Mouse (Mus musculus) embryonic facial prominence, embryonic 14.5 days (tissue): ENCODE results near the gene Zscan2. TPM values are rescaled to one million over a fixed set of nuclear protein-coding genes. Genes with fewer than 3 reads are reported as not detected.
"Not testable (repeated sequence)": the region's sequence is repeated elsewhere in the genome, so short reads cannot be mapped to it uniquely, and the experiment has no call there.

Experiments
- ATAC-seq: fragments of 200-750 bp; cut with Nextera tagmentation; 2 replicates; pipeline ENCODE4 v1.8.0; 2017; ENCODE audit warnings: low read depth, moderate number of reproducible peaks, moderate TSS enrichment
- DNase-seq: peaks from one replicate; pipeline ENCODE4 v3.0.0-alpha.2; 2015; ENCODE audit warnings: low spot score
- H3K27ac ChIP-seq: fragments of 300-500 bp; sonication (generic); replicated peaks from 2 replicates; pipeline ENCODE4 v1.5.1; 2014; ENCODE audit warnings: low read depth, mild to moderate bottlenecking, low read length, moderate library complexity
- H3K27me3 ChIP-seq: fragments of 300-500 bp; sonication (generic); replicated peaks from 2 replicates; pipeline ENCODE4 v1.6.1; 2014; ENCODE audit warnings: low read length; ENCODE audit not compliant: control insufficient read depth, insufficient read depth
- H3K36me3 ChIP-seq: fragments of 300-500 bp; sonication (generic); 2 replicates; pipeline ENCODE4 v1.6.1; 2014; ENCODE audit warnings: low read length, mixed read lengths; ENCODE audit not compliant: control insufficient read depth, insufficient read depth
- H3K4me1 ChIP-seq: fragments of 300-500 bp; sonication (generic); 2 replicates; pipeline ENCODE4 v1.6.1; 2014; ENCODE audit warnings: antibody characterized with exemption, low read length; ENCODE audit not compliant: control insufficient read depth, insufficient read depth
- H3K4me2 ChIP-seq: fragments of 300-500 bp; sonication (generic); 2 replicates; pipeline ENCODE4 v1.6.1; 2014; ENCODE audit warnings: low read depth, mild to moderate bottlenecking, low read length, moderate library complexity, mixed read lengths
- H3K4me3 ChIP-seq: fragments of 300-500 bp; sonication (generic); 2 replicates; pipeline ENCODE4 v1.5.1; 2014; ENCODE audit warnings: low read depth, mild to moderate bottlenecking, low read length
- H3K9ac ChIP-seq: fragments of 300-500 bp; sonication (generic); 2 replicates; pipeline ENCODE4 v1.6.1; 2014; ENCODE audit warnings: low read depth, mild to moderate bottlenecking, low read length, moderate library complexity, mixed read lengths
- H3K9me3 ChIP-seq: fragments of 300-500 bp; sonication (generic); 2 replicates; pipeline ENCODE4 v1.6.1; 2016; ENCODE audit warnings: low read length; ENCODE audit not compliant: control insufficient read depth
- WGBS: fragments of 180-500 bp; shearing (Covaris S2); extraction: QIAGEN DNeasy Blood & Tissue Kit; methylation state at CpG from one replicate; pipeline ENCODE4 v1.1.7; 2014; 5-methylcytosine and 5-hydroxymethylcytosine counted together
- polyA plus RNA-seq: library from polyadenylated mRNA; unstranded; fragments of >200 nt; fragmentation: Nextera tagmentation; extraction: Ambion mirVana; gene quantifications from 2 replicates; pipeline ENCODE4 v1.2.1, GENCODE M21; 2014

The Zscan2 gene
- polyA plus RNA-seq, 1 experiment from 2014 or later, result 1.8 TPM

- Histone ChIP-seq H3K27me3 (no peaks in the 10 kb centered on the region), H3K4me3 (no peak overlapping the region), H3K4me2 (no peak overlapping the region), H3K9me3 (no peaks in the 10 kb centered on the region), H3K27ac (no peak overlapping the region), H3K9ac (no peak overlapping the region), H3K4me1 (peaks cover 15% of the 10 kb centered on the region; the same call in 1 of the 2 replicates), H3K36me3 (no peaks in the 10 kb centered on the region)
- ATAC-seq, result no peak
- no peak for DNase-seq
- 78% methylated on average over 15 of the region's 15 CpGs for WGBS
These were observed 30.4 kb upstream of the Zscan2 start for GRCm38 (mm10) chr7:80830193-80830803.

GRCm38 (mm10) chr7:80832191-80832590 lies 28.5 kb upstream of the Zscan2 start:
- WGBS, result 31% methylated on average over 4 of the region's 4 CpGs
- peak; percentile 63 for DNase-seq
- Histone ChIP-seq H3K4me3 (no peak overlapping the region), H3K27me3 (no peaks in the 10 kb centered on the region), H3K36me3 (no peaks in the 10 kb centered on the region), H3K27ac (no peak overlapping the region), H3K4me2 (no peak overlapping the region), H3K9ac (no peak overlapping the region), H3K9me3 (no peaks in the 10 kb centered on the region), H3K4me1 (peaks cover 8% of the 10 kb centered on the region; the same call in 1 of the 2 replicates)
- ATAC-seq, result no peak

GRCm38 (mm10) chr7:80832996-80833650 lies 27.6 kb upstream of the Zscan2 start:
- H3K4me2 ChIP-seq, result 0 out of 2 replicates have a peak overlapping the region, but pooled peaks have one; percentile 13
- H3K9me3 ChIP-seq, H3K4me3 ChIP-seq, H3K27me3 ChIP-seq, H3K27ac ChIP-seq, H3K36me3 ChIP-seq, H3K9ac ChIP-seq: not testable (repeated sequence)
- H3K4me1 ChIP-seq, result peaks cover 10% of the 10 kb centered on the region; the same call in 1 of the 2 replicates
- 10% methylated on average over 13 of the region's 14 CpGs for WGBS
- ATAC-seq (peak; percentile 93), DNase-seq (peak; percentile 85)

- Histone ChIP-seq H3K9ac (no peak overlapping the region), H3K4me2 (no peak overlapping the region), H3K4me3 (no peak overlapping the region), H3K36me3 (no peaks in the 10 kb centered on the region), H3K4me1 (peaks cover 8% of the 10 kb centered on the region; the same call in 1 of the 2 replicates), H3K27ac (no peak overlapping the region), H3K9me3 (no peaks in the 10 kb centered on the region), H3K27me3 (no peaks in the 10 kb centered on the region)
- 40% methylated on average over 12 of the region's 12 CpGs for WGBS
- no peak; the same call in 1 of the 2 replicates for ATAC-seq
- DNase-seq, result no peak
These were observed 26.8 kb upstream of the Zscan2 start for GRCm38 (mm10) chr7:80833651-80834532.

- Histone ChIP-seq H3K9me3 (no peaks in the 10 kb centered on the region), H3K4me2 (no peak overlapping the region), H3K9ac (no peak overlapping the region), H3K4me3 (no peak overlapping the region), H3K27ac (no peak overlapping the region), H3K36me3 (no peaks in the 10 kb centered on the region), H3K4me1 (peaks cover 8% of the 10 kb centered on the region; the same call in 1 of the 2 replicates), H3K27me3 (no peaks in the 10 kb centered on the region)
- no peak for ATAC-seq
- peak; percentile 71 for DNase-seq
- 43% methylated on average over 4 of the region's 4 CpGs for WGBS
These were observed 24.6 kb upstream of the Zscan2 start for GRCm38 (mm10) chr7:80835984-80836652.

GRCm38 (mm10) chr7:80837736-80838135 lies 23.0 kb upstream of the Zscan2 start:
- no peaks in the 10 kb centered on the region for H3K36me3 ChIP-seq
- ATAC-seq (no peak), DNase-seq (no peak)
- H3K9me3 ChIP-seq, result no peaks in the 10 kb centered on the region
- no peak overlapping the region for H3K4me3 ChIP-seq
- WGBS, result 48% methylated on average over 9 of the region's 9 CpGs
- H3K27ac ChIP-seq, result no peak overlapping the region
- H3K4me1 ChIP-seq, result peaks cover 8% of the 10 kb centered on the region; the same call in 1 of the 2 replicates
- no peak overlapping the region for H3K9ac ChIP-seq
- no peaks in the 10 kb centered on the region for H3K27me3 ChIP-seq
- no peak overlapping the region for H3K4me2 ChIP-seq

- H3K36me3 ChIP-seq, result no peaks in the 10 kb centered on the region
- WGBS, result 35% methylated on average over 7 of the region's 7 CpGs
- H3K4me3 ChIP-seq, result no peak overlapping the region
- no peak for ATAC-seq
- no peak overlapping the region for H3K27ac ChIP-seq
- peaks cover 8% of the 10 kb centered on the region; the same call in 1 of the 2 replicates for H3K4me1 ChIP-seq
- H3K27me3 ChIP-seq, result no peaks in the 10 kb centered on the region
- H3K9ac ChIP-seq, result no peak overlapping the region
- no peak for DNase-seq
- no peak overlapping the region for H3K4me2 ChIP-seq
- no peaks in the 10 kb centered on the region for H3K9me3 ChIP-seq
These were observed 22.5 kb upstream of the Zscan2 start for GRCm38 (mm10) chr7:80838247-80838646.

GRCm38 (mm10) chr7:80839755-80840154 lies 21.0 kb upstream of the Zscan2 start:
- ATAC-seq, result no peak
- H3K27me3 ChIP-seq, result no peaks in the 10 kb centered on the region

More at GRCm38 (mm10) chr7:80839755-80840154, 21.0 kb upstream of the Zscan2 start:
- DNase-seq, result no peak
- Histone ChIP-seq H3K4me3 (no peak overlapping the region), H3K36me3 (no peaks in the 10 kb centered on the region), H3K9ac (no peak overlapping the region), H3K4me2 (no peak overlapping the region), H3K27ac (no peak overlapping the region), H3K4me1 (peaks cover 8% of the 10 kb centered on the region; the same call in 1 of the 2 replicates), H3K9me3 (no peaks in the 10 kb centered on the region)
